Mouse (Mus musculus): Measurements from ENCODE around the gene Srsf12.

GRCm38 (mm10) chr4:33248062-33248889 lies 39.5 kb downstream of the Srsf12 start:
- TF ChIP-seq CTCF (IDR thresholded peaks at IDR 0.05; ENCODE audit: extremely low read depth, insufficient read depth, low read length) (no peak), POLR2A (IDR thresholded peaks at IDR 0.05; ENCODE audit: extremely low read depth, insufficient read depth, low read length) (peak; percentile 89)
